Mouse (Mus musculus): ENCODE data around the gene Ano4. TPM values are rescaled to one million over a fixed set of nuclear protein-coding genes. Genes with fewer than 3 reads are reported as not detected.

The Ano4 gene
- total and polyA plus RNA-seq, 3 experiments: not detected

Other genes with a start within 250 kb of the Ano4 start
- 8.3 and 9.4 TPM in 2 replicates for gene Gas2l3, start 99.2 kb upstream of the Ano4 start, total RNA-seq (2012; rRNA removed)
- gene Gas2l3, start 99.2 kb upstream of the Ano4 start, total RNA-seq (2014; rRNA removed): 10.7 and 12.2 TPM in 2 replicates
- gene Gas2l3, start 99.2 kb upstream of the Ano4 start, polyA plus RNA-seq (2012; ENCODE audit: insufficient read length, low read depth): 7.3 and 8.8 TPM in 2 replicates
- gene Nr1h4, start 188.8 kb upstream of the Ano4 start, total RNA-seq (2012; rRNA removed): not detected in 2 replicates
- gene Nr1h4, start 188.8 kb upstream of the Ano4 start, total RNA-seq (2014; rRNA removed): not detected in 2 replicates
- not detected in 2 replicates for gene Nr1h4, start 188.8 kb upstream of the Ano4 start, polyA plus RNA-seq (2012; ENCODE audit: insufficient read length, low read depth)

Data from CH12.LX (cell line).